Mouse (Mus musculus) brown adipose tissue, adult 24 weeks (tissue): Measurements from ENCODE around the gene Ppara. TPM values are rescaled to one million over a fixed set of nuclear protein-coding genes. Genes with fewer than 3 reads are reported as not detected.

Experiments used
- H3K27ac ChIP-seq: fragments of 200-500 bp; replicated peaks from 2 replicates; pipeline ENCODE4 v1.5.1; 2012; ENCODE audit warnings: low read depth, mild to moderate bottlenecking, low read length
- H3K4me1 ChIP-seq: fragments of 200-500 bp; 2 replicates; pipeline ENCODE4 v1.6.1; 2012; ENCODE audit warnings: low read length, mixed read lengths; ENCODE audit not compliant: control insufficient read depth, insufficient read depth, insufficient read length
- H3K4me3 ChIP-seq: fragments of 200-500 bp; 2 replicates; pipeline ENCODE4 v1.5.1; 2012; ENCODE audit warnings: low read depth, mild to moderate bottlenecking, low read length, moderate library complexity; ENCODE audit not compliant: insufficient read depth
- polyA plus RNA-seq: library from polyadenylated mRNA; stranded (reverse); fragments of >200 nt; gene quantifications from 2 replicates; pipeline ENCODE4 v1.2.4, GENCODE M21; 2012; ENCODE audit not compliant: missing spikeins, insufficient read depth, insufficient read length

Ppara gene
- polyA plus RNA-seq, 1 experiment: 108 TPM

DNA sequence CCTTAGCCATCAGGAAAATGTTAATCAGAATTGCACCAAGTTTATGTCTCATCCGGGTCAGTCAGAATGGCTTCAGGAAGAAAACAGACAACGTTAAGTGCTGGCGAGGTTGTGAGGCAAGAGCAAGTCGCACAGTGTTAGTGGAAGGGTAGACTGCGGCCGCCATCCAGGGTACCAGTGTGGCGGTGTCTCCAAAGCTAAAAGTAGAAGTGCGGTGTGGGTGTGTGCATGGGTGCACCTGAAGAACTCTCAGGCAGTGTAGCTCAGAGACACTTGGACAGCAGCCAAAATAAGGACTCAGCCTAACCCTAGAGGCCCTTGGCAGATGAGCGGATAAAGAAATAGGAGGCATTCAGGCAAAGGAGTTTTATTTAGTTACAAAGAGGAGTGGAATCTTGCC lies 14.4 kb downstream of the Ppara start:
- Histone ChIP-seq H3K27ac (no peak overlapping the region; the same call in 1 of the 2 replicates), H3K4me1 (no peaks in the 10 kb centered on the region), H3K4me3 (no peak overlapping the region)

DNA sequence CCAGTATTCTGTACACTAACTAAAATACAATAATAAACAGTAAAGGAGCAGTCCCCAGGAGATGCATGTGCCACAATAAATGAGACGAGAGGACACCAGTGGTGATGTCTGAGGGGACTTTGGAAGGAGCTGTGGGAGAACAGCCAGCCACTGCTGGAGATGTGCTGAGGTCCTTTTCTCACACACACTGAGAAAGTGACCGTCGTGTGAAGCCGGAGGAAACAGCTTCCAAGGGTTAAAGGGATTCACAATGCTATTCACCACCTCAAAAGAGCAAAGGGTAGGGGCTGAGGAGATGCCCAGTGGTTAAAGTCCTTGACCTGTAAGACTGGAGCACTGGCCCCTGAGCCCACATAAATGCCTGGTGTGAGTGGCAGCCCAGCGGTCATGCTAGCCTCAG lies 15.3 kb downstream of the Ppara start:
- H3K27ac ChIP-seq: no peak overlapping the region
- H3K4me1 ChIP-seq: no peaks in the 10 kb centered on the region
- no peak overlapping the region for H3K4me3 ChIP-seq

DNA sequence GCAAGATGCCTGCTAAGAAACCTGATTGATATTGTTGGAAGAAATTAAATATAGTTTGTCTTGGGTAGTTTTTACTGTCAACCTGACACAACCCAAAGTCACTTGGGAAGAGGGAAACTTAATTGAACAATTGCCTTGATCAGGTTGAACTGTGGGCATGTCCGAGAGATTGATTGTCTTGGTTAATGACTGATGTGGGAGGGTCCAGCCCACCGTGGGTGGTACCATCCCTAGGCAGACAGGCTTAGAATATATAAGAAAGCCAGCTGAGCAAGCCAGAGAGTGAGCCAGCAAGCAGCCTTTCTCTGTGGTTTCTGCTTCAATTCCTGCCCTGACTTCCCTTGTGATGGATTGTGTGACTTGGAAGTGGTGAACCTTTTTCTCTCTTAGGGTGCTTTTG lies 17.9 kb downstream of the Ppara start:
- Histone ChIP-seq H3K4me3 (no peak overlapping the region), H3K4me1 (no peaks in the 10 kb centered on the region), H3K27ac (no peak overlapping the region)

DNA sequence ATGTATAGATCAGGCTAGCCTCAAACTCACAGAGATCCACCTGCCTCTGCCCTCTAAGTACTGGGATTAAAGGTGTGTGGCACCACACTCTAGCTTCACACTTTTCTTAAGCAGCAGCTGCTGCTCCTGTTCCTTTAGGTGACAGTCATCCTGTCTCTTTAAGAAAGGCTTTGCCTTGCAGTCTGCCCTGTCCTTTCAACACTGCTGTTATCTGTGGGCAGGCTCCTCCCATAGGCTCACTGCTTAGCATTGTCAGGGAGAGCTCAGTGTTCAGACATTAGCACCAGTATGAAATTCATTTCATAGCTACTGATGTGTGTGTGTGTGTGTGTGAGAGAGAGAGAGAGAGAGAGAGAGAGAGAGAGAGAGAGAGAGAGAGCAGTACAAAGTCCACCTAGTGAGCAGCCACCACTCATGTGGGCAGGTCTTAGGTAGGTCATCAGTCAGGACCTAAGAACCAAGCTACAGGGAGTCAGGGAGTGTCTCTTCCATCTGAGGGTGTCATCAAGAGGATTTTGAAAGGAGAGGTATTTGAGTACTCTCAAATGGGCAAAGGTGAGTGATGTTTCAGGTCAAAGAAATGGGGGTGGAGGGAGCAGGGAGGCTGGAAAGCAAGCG lies 19.4 kb downstream of the Ppara start:
- H3K4me1 ChIP-seq: no peaks in the 10 kb centered on the region
- no peak overlapping the region for H3K4me3 ChIP-seq
- no peak overlapping the region for H3K27ac ChIP-seq

DNA sequence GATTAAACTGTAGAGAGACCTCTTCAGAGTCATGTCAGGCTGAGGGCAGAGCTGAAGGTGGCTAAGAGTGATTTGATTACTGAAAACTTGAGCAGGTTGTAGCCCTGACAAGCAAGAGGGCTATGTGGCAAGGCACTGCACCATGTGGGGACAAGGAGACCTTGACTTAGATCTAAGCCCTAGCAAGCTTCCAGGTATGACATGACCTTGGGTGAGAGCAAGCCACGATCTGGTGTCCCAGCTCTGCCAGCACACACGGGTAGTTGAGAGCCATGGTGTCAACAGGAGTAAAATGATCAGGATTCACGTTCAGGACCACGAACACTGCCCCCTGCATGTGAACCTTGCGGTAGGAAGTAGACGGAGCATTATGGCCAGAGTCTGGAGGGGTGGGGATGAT lies 20.4 kb downstream of the Ppara start:
- no peak overlapping the region for H3K4me3 ChIP-seq
- H3K27ac ChIP-seq: 0 out of 2 replicates have a peak overlapping the region, but pooled peaks have one; percentile 21
- no peaks in the 10 kb centered on the region for H3K4me1 ChIP-seq

DNA sequence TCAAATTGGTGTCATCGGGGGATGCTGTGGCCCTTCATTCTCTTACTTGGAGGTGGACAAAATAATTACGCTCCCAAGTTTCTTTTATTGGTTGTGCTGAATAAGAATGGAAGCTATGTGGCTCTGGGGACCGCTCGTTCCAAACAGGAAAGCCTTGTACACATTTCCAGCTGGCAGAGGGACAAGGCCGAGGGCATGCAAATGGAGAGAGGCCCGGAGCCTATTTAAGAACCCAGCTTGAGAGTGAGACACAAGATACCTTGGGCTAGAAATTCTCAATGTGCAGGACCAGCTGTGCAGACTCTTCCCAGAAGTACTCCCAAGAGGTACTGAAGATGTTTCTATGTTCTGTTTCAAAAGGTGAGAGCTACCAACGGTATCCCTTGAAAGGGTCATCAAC lies 21.8 kb downstream of the Ppara start:
- H3K4me3 ChIP-seq: no peak overlapping the region
- H3K27ac ChIP-seq: no peak overlapping the region
- H3K4me1 ChIP-seq: no peaks in the 10 kb centered on the region

DNA sequence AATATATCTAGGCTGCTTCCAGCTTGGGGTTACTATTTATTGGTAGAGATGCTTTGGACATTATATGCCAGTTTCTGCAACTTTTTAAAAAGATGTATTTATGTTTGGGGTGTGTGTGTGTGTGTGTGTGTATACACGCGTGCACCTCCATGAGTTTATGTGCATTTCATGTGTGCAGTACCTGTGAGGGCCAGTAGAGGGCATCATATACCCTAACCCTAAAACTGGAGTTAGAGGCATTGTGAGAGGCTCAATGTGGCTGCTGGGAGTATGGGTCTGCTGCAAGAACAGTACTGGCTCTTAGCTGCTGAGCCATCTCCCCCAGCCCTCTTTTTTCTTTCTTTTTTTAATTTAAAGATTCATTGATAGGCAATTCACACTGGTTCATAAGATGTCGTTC lies 23.0 kb downstream of the Ppara start:
- H3K27ac ChIP-seq: no peak overlapping the region
- H3K4me3 ChIP-seq: no peak overlapping the region
- no peaks in the 10 kb centered on the region for H3K4me1 ChIP-seq

DNA sequence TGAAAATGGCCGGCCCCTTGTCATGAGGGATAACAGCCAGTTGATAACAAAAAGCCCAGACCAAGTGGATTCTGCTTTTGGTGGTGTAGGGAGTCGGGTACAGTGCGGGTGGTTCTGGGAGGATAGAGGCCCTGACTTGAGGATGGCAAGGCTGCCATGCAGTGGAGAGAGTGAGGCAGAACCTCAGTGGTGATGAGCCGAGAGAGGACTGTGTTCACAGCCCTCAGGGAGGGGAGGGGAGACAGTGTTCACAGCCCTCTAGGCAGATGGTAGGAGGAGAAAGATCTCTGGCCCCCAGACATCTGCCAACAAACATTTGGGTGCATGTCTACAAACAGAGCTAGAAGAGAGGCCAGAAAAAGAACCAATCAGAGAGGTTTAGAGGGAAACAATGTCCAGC lies 28.0 kb downstream of the Ppara start:
- no peak overlapping the region for H3K4me3 ChIP-seq
- H3K27ac ChIP-seq: no peak overlapping the region
- no peaks in the 10 kb centered on the region; the same call in none of the 2 replicates for H3K4me1 ChIP-seq

DNA sequence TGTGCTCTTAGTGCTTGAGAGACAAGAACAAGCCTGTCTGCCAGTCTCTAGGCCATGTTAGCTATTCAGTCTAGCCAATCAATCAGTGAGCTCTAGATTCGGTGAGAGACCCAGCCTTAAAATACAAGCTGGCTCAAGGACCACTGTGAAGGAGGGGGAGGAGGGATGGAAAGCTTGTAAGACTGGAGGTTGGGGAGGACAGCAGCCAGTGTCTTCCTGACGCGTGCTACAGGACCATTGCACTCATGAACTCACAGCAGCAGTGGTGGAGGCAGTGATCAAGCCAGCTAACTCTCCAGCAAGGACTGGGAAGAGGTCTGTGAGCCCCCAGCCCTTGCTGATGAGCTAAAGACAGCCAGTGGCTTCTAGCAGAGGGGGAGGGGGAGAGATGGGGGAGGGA lies 30.2 kb downstream of the Ppara start:
- Histone ChIP-seq H3K4me1 (peaks cover 3% of the 10 kb centered on the region), H3K4me3 (no peak overlapping the region), H3K27ac (no peak overlapping the region)

DNA sequence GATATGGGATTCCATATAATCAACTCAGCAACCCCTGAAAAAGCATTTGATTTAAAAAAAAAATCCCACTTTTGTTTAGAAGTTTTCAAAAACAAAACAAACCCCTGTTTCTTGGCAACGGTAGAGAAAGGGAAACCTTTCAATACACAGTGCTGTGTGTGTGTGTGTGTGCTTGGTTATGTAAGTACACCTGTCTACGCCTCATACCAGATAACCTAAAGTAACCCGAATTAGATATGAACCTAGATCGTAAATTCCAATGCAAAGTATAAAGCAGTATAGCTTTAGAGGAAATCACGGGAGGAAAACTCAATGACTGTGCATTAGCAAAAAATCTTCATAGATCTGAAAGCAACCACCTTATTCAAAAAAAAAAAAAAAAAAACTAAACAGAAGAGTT lies 31.9 kb downstream of the Ppara start:
- H3K4me1 ChIP-seq: peaks cover 3% of the 10 kb centered on the region
- H3K27ac ChIP-seq: no peak overlapping the region
- no peak overlapping the region for H3K4me3 ChIP-seq

DNA sequence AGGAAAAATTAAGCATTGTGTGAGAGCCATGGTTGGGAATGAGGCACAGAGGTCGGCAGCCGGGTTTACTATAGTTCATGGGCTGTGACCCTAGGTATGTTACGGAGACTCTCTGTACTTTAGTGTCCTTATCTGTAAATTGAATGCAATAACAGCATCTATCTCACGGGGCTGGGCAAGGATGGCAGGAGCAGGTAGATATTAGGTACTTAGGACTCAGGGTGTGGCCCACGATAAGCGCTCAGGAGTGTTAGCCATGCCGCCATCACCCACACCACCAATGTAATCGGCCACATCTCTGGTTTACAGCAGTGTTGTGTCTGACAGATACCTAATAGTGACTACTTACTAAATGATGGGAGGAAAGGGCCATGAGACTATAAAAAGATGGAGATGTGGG lies 34.2 kb downstream of the Ppara start:
- Histone ChIP-seq H3K27ac (no peak overlapping the region), H3K4me1 (peaks cover 3% of the 10 kb centered on the region), H3K4me3 (no peak overlapping the region)

DNA sequence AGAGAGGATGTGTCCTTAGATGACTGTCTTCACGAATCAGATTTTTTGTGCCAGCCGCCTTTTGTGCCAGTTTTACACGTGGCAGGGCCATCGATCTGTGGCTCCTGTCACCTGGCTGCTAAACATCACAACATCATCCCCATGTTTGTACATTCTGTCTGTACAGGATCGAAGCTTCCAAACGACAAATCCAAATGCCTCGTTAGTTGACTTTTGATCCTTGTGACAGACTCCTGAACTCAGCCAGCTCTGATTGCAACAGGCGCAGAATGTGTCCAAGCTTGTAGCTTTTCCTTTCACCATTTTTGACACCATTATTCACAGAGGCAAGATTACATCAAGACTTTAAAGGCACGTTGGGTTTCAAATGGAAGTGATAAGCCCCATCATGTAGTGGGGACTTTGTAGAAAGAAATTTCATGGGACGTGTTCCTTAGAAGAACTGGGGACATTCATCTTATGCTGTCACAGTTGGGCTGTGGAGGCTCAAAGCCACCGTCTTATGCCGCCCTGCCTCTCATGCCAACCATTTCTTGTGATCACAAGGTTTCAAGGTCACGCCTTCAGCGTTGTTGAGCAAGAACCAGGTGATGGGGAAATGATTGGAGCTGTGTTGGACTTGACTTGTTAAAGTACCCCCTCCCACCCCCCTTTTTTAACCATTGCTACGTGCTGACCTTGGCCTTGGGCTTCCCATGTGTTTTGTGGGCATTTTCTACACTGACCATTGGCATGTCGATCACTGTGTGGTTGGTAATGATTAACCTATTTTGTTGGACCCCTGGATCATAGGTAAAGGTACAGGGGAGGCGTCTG lies 36.7 kb downstream of the Ppara start:
- H3K27ac ChIP-seq: peak overlapping the region; percentile 88
- H3K4me3 ChIP-seq: no peak overlapping the region
- peaks cover 5% of the 10 kb centered on the region for H3K4me1 ChIP-seq

DNA sequence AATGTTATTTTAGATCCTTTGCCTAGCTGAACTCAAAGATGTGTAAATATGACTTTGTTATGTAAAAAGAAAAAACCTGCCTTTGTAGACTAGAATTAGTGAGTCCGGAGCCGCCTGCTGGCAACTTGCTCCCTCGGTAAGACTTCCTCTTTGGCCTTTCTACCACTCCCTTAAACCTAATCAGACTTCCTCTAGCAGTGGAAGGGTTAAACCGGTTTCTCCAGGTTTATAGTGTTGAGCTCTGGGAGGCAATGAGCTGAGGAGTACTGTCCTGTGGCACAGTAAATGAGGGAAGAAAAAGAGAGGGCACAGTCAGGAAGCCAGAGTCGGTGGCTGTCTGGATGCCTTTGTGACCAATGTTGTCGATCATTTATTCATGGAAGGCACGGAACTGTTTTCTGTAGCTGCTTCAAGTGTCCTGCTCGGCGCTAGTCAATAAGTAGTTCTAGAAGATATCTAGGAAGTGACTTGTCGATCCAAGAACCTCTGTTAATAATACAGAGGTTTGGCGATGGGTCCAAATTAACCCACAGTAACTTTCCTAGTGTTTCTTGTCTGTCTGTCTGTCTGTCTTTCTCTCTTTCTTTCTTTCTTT lies 37.5 kb downstream of the Ppara start:
- Histone ChIP-seq H3K4me3 (0 out of 2 replicates have a peak overlapping the region, but pooled peaks have one; percentile 22), H3K27ac (peak overlapping the region; percentile 88), H3K4me1 (peaks cover 5% of the 10 kb centered on the region)

DNA sequence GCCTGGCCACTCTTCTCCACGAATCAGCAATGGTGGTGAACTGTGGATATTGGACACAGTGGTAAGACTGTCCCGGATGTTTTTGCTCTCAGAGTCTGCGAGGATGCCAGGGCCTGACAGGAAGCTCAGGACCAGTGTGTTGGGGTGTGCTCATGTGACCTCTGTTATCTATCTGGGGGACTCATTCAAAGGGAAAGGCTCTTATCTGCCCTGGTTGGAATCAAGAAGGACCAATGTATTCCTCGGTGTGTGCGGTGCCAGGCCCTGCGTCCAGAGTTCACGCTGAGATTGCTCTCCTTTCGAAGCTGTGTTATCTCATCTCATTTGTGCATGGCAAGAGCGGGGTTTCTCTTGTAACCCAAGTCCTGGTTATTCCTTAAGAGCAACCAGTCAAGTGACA lies 39.6 kb downstream of the Ppara start:
- no peak overlapping the region for H3K4me3 ChIP-seq
- peak overlapping the region; percentile 46 for H3K27ac ChIP-seq
- peaks cover 2% of the 10 kb centered on the region for H3K4me1 ChIP-seq

DNA sequence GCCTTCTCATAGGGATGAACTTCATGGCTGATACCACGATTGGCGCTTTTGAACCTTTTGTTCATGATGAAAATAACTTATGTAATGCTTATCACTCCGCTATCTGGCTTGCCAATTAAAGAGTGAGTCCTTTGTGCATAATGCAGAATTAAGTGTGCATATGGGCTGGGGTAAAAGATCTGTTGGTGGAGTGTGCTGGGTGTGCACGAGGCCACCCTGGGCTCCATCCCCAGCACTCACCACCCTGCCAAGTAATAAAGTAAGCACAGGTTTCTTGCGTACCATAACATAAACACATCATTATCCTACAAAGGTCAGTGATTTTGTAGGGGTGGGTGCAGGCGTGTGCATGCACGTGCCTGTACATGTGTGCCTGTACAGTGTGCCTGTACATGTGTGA lies 40.2 kb downstream of the Ppara start:
- Histone ChIP-seq H3K4me3 (no peak overlapping the region), H3K27ac (no peak overlapping the region), H3K4me1 (peaks cover 2% of the 10 kb centered on the region)

DNA sequence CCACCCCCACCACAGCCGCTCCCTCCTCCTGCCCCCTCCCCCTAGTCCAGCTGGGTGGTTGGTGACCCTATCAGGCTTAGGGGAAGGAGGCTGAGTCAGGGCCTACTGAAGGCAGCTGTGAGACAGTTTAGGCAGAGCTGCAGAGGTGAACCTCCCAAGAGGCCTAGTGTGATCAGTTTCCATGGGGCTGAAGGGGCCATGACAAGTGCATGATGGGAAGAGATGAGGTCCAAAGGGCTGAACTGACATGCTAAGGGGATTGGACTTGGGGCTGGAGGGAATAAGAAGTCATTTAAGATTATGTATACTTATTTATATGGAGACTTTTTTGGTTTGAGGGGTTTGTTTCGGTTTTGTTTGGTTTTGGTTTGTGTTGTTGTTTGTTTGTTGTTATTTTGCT lies 41.5 kb downstream of the Ppara start:
- peaks cover 2% of the 10 kb centered on the region; the same call in 1 of the 2 replicates for H3K4me1 ChIP-seq
- H3K27ac ChIP-seq: no peak overlapping the region
- no peak overlapping the region for H3K4me3 ChIP-seq
